Mouse (Mus musculus) spleen, adult 2 months (tissue): ENCODE measurements around the gene Hoxa2.

Source experiments
- CTCF ChIP-seq: fragments of 200-500 bp; IDR thresholded peaks from 2 replicates; pipeline ENCODE4 v1.5.1; 2011; ENCODE audit warnings: mild to moderate bottlenecking, inconsistent platforms; ENCODE audit not compliant: insufficient read depth, insufficient read length, insufficient replicate concordance; ENCODE audit errors: extremely low read depth
- POLR2A ChIP-seq: fragments of 200-500 bp; IDR thresholded peaks from 2 replicates; pipeline ENCODE4 v1.6.1; 2011; ENCODE audit warnings: low read depth, low read length, inconsistent platforms

DNA sequence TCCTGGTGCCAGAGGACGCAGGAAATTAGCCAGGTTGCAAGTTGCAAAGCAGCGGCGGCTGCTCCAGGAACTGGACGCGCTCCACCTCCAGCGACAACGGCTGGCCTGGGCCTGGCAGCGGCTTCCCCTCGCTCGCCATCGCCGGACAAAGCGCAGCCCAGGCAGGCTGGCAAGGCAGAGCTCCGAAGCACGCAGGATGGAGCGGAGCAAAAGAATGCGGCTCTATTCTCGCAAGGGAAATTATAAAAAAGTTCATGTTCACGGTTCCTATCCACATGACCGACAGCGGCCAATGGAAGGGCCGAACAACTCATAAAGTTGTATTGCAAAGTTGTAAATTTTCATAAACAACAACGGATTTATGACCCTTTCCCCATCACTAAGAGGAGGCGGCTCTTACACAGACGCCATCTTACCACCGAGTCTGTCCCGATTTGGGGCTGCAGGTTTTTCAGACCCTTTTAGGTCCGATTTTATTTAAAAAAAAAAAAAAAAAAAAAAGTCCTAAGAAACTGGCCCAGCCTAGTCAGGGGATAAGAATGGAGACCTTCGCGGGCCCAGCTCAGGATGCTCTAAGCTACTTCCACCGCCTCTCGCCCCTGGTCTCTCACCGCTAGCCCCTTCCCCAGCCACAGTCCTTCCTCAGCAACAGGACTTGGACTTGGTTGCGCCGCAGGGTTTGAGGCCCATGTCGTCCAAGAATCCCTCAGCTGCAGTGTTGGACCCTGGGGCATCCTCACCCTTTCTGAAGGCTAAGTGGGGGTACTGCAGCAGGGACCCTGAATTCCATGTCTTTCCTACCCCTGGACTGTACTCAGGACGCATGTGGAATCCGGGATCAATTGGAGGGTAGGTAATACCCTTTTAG, 48.7 kb upstream of the Hoxa2 start, which contains the start of the genes Hoxa3 and Gm28308:
- TF ChIP-seq CTCF (no peak), POLR2A (no peak)
